Mouse (Mus musculus): Measurements from ENCODE around the gene Gm10377.
"Not testable (repeated sequence)": the region's sequence is repeated elsewhere in the genome, so short reads cannot be mapped to it uniquely, and the experiment has no call there.

The Gm10377 gene

DNA sequence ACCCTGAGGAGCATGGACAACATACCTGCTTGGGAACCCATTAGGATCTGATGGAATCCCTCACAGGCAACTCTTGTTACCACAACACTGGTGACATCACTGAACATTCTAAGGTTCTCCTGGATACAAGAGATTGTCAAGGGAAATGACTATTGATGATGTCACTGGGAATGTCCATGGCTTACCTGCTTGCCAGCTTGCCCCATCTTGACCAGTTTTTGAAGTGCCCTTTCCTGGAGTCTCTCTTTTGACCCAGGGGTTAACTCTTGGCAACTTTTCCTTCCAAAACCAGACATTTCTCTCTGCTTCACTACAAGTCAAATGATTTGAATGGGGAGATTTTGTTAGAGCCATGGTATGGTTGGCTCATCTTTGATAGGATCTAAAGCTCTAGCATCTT lies at the start of gene Gm10377:
Gm10377 (minus strand) TSS at position 101 of the 400 bp plus-strand sequence.
- DNase-seq (ENCODE audit: low read depth in 1 of 2, low spot score in 2 of 2), result not testable (repeated sequence)

DNA sequence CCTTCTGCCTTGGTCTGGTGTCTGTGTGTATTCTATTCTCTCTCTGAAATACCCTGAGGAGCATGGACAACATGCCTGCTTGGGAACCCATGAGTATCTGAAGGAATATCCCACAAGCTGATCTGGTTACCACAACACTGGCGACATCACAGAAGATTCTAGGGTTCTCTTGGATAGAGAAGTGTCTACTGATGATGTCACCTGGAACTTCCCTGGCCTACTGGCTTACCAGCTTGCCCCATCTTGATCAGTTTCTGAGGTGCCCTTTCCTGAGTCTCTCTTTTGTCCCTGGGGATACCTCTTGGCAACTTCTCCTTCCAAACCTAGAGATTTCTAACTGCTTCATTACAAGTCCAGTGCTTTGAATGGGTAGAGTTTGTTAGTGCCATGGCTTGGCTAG lies 29.1 kb downstream of the Gm10377 start, which contains the start of gene Gm3015:
Gm3015 (minus strand) TSS at position 101 of the 400 bp plus-strand sequence.
- not testable (repeated sequence) for DNase-seq (ENCODE audit: low read depth in 1 of 2, low spot score in 2 of 2)
